Mouse (Mus musculus): Measurements from ENCODE around the gene Lmna. TPM values are rescaled to one million over a fixed set of nuclear protein-coding genes. Genes with fewer than 3 reads are reported as not detected.

Gene Lmna
- polyA plus RNA-seq, 1 experiment from 2014 or later: 133 TPM

DNA sequence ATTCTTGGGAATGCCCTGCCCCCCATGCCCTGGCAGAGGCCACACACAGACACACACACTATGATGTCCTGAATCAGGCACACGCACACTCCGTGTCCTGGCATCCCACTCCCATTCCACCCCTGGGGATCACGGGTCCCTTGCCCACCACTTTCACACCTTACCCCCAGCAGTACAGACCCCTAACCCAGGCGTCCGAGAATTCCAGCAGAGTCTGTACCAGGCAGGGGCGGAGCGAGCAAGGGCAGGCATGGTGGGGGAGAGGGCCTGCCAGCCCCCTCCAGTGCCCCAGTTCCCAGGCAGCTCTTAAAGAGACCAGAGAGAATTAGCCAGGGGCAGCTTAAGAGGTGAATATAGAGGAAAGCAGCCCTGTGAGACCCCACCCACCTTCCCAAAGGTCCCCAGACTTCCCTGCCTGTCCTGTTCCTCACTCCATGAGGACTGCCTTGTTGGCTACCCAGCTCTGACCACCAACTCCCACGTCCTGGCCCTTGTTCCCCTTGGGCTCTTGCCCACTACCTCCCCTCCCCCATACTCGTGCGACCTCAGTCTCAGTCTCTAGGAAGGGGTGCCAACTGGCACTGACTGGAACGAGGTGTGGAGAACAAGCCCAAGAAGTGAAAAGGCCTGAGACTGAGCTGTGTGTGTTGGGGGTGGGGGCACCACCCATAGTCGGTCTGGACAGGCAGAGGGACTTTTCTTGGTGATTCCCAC is 48.6 kb downstream of the Lmna start, which contains the start of gene Sema4a:
Gene Sema4a, minus strand, starts transcription at position 200 of the 714 bp plus-strand sequence.
- peaks cover 18% of the 10 kb centered on the region for H3K4me1 ChIP-seq (replicated peaks)
- no peak within 1 kb of the TSS for H3K27ac ChIP-seq (replicated peaks)
- H3K4me3 ChIP-seq (replicated peaks): no peak within 1 kb of the TSS
- H3K27me3 ChIP-seq: peaks cover 54% of the 10 kb centered on the region
- H3K9ac ChIP-seq: no peak within 1 kb of the TSS
- WGBS (ENCODE audit: insufficient replicate concordance): 44% methylated on average over 12 of the region's 12 CpGs
- H3K36me3 ChIP-seq (replicated peaks): no peaks in the 10 kb centered on the region
- no peak for ATAC-seq (ENCODE audit: insufficient read depth)
- no peaks in the 10 kb centered on the region for H3K9me3 ChIP-seq (replicated peaks)
- no peak within 1 kb of the TSS for H3K4me2 ChIP-seq

DNA sequence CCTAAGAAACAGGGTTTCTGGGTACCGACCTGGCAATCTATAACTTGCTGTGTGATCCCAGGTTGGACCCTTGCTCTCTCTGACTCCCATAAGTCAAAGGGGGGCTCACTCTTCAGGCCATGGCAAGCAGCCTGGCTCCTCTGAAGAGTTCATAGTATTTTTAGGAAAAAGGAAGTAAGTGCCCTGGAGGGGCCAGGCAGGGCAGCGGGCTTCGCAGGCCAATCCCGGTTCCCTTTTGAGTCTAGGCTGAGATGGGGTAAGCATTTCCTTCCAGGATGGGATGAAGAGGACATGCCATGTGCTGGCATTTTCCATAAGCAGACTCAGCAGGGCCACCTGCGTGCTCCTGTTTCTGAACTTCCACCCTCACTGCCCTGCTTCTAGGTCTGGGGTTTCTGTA is 49.7 kb downstream of the Lmna start:
- peaks cover 61% of the 10 kb centered on the region for H3K27me3 ChIP-seq
- WGBS (ENCODE audit: insufficient replicate concordance): 35% methylated on average over 5 of the region's 5 CpGs
- ATAC-seq (ENCODE audit: insufficient read depth): no peak
- no peak overlapping the region for H3K4me2 ChIP-seq
- no peaks in the 10 kb centered on the region for H3K9me3 ChIP-seq (replicated peaks)
- no peak overlapping the region for H3K9ac ChIP-seq
- no peak overlapping the region for H3K4me3 ChIP-seq (replicated peaks)
- peaks cover 23% of the 10 kb centered on the region for H3K4me1 ChIP-seq (replicated peaks)
- no peaks in the 10 kb centered on the region for H3K36me3 ChIP-seq (replicated peaks)
- no peak overlapping the region for H3K27ac ChIP-seq (replicated peaks)

DNA sequence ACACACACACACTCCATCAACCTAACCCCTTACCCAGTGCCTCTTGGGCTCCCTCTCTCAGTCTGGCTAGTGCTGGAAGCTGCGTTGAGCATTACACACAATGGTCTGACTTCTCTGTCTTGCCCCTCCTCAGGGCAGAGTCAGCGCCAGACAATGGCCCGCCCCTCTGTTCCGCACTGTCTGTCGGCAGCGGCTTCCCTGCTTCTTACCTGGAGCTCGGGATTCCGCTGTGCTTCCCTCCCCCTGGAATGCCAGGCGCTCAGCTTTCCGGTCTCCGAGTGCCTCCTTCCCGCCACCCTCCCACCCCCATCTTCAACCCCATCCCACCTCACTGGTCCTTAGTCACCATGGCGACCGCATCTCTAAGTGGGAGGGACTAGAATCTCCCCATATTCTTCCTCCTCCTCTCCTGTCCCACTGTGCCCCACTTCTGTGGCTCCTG is 51.0 kb downstream of the Lmna start:
- WGBS (ENCODE audit: insufficient replicate concordance): 4% methylated on average over 14 of the region's 14 CpGs
- peaks cover 66% of the 10 kb centered on the region for H3K27me3 ChIP-seq
- H3K36me3 ChIP-seq (replicated peaks): no peaks in the 10 kb centered on the region
- H3K9me3 ChIP-seq (replicated peaks): no peaks in the 10 kb centered on the region
- H3K9ac ChIP-seq: no peak overlapping the region
- no peak overlapping the region for H3K27ac ChIP-seq (replicated peaks)
- no peak for ATAC-seq (ENCODE audit: insufficient read depth)
- peaks cover 33% of the 10 kb centered on the region for H3K4me1 ChIP-seq (replicated peaks)
- H3K4me2 ChIP-seq: no peak overlapping the region
- no peak overlapping the region for H3K4me3 ChIP-seq (replicated peaks)

DNA sequence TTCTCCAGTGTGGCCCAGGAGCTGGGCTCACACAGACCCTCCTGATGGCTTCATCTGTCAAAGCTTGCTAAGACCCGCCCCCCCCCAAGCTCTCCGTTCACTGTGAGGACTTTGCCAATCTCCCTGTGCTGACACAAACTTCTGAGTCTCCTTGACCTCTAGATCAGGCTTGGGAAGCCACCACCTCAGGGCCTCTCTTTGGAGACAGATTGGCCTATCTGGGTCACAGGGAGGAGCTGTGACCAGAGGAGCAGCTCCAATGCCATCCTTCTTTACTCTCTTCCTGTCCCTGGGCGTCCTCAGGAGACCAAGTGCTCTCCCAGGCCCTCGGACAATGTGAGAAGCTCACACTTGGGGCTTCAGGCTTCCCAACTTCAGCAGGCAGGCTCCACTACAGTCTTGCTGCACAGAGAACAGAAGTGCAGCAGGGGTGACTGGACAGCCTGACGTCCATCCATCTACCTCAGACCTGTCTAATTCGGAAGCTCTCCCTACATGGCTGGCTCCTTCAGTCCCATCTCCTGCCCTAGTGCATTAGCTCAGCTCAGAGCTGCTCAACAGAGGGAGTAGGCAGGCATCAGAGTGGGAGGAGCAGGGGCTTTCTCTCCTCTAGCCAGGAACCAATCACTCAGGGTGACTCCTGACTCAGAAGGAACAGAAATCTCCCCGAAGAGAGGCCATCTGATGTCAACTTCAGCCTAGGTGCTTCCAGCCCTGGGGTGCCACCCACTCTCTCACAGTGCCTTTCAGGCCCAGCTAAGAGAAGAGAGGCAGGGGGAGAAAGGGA is 52.8 kb downstream of the Lmna start:
- 52% methylated on average over 7 of the region's 7 CpGs for WGBS (ENCODE audit: insufficient replicate concordance)
- no peak for ATAC-seq (ENCODE audit: insufficient read depth)
- Histone ChIP-seq H3K27ac (replicated peaks) (0 out of 2 replicates have a peak overlapping the region, but pooled peaks have one; percentile 38), H3K9ac (no peak overlapping the region), H3K4me2 (no peak overlapping the region), H3K27me3 (peaks cover 79% of the 10 kb centered on the region), H3K36me3 (replicated peaks) (no peaks in the 10 kb centered on the region), H3K4me3 (replicated peaks) (no peak overlapping the region), H3K4me1 (replicated peaks) (peaks cover 43% of the 10 kb centered on the region), H3K9me3 (replicated peaks) (no peaks in the 10 kb centered on the region)

DNA sequence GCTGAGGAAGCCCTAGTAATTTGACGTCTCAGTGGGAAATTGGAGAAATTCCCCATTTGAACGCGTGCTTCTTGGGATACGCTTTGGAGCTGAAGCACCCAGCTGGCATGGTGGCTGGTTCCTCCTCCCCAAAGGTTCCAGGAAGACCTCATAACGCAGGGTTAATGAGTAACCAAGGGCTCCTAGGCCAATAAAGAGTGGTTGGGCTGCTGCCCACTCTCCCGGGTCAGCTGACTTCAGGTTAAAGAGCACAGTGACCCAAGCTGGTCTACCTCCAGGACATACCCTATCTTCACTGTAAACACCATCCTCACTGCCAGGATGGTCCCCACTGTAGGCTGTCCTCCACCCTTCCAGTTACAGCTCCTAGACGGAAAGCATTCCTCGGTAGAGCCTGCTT is 53.4 kb downstream of the Lmna start:
- Histone ChIP-seq H3K4me3 (replicated peaks) (peak overlapping the region; percentile 38), H3K4me1 (replicated peaks) (peaks cover 43% of the 10 kb centered on the region), H3K4me2 (peak overlapping the region; percentile 53), H3K36me3 (replicated peaks) (no peaks in the 10 kb centered on the region; the same call in 1 of the 2 replicates), H3K9ac (0 out of 2 replicates have a peak overlapping the region, but pooled peaks have one; percentile 4), H3K27me3 (peaks cover 77% of the 10 kb centered on the region), H3K27ac (replicated peaks) (peak overlapping the region; percentile 70), H3K9me3 (replicated peaks) (no peaks in the 10 kb centered on the region)
- WGBS (ENCODE audit: insufficient replicate concordance): 60% methylated on average over 8 of the region's 8 CpGs
- peak; percentile 60 for ATAC-seq (ENCODE audit: insufficient read depth)

DNA sequence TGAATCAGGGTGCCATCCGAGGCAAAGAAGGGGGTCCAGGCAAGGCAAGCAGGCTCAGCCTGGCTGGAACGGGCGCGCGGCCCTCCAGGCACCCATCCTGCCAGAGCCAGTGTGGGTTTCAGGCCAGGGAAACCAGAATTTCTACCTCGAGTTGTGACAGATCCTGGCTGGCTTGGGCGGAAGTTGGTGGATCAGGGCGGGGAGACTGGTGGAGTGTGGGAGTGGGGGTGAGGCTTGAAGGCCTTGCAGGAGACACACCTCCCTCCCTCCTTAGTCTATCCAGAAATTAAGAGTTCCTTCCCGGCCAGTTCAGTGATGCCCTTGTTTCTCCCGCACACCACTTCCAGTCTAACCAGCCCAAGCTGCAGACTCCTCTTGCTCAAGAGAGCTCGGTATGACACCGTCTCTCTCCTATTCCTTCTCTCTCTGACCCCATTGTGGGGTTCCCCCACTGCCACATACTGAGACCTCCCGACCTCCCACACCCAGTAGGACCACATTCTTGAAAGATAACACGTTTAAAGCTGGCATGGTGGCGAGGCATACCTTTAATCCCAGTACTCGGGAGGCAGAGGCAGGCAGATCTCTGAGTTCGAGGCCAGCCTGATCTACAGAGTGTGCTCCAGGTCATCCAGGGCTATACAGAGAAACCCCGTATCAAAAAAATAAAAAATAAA is 54.0 kb downstream of the Lmna start:
- 59% methylated on average over 18 of the region's 18 CpGs for WGBS (ENCODE audit: insufficient replicate concordance)
- H3K9ac ChIP-seq: 0 out of 2 replicates have a peak overlapping the region, but pooled peaks have one; percentile 4

DNA sequence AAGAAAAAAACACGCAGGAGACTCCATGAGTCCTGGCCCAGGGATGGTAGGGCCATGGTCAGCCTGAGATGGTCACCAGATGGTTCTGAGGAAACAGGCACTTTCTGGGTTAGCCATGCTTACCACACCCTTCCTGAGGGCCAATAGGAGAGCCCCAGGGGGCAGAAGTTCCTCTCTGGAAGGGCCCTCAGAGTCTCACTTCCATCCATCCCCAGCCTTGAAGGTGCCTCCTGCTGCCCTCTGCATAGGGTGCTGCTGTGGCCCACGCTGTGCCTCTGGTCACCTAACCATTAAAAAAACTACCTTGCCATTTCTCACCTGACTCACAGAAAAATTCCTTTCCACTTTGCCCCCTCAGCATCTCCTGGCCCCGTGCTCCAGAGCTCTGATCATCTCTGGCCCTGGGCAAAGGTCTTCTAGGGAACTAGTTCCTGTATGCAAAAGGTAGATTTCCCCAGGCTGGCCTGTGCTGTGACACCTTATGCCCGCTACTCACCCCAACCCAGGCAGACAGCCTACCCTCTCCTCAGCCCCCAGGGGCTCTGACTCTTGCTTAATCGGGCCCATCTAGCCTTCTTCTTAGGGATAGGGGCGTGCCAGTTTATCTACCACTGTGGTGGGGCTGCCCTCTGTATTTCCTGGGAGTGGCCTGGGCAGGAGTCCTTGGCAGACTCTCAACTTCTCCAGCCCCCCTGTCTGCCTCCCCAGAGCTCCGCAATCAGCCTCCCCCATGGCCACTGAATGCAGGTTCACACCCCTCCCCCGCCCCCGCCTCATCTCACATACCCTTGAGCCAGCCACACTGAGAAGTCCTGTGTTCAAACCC is 54.8 kb downstream of the Lmna start:
- 32% methylated on average over 9 of the region's 9 CpGs for WGBS (ENCODE audit: insufficient replicate concordance)
- Histone ChIP-seq H3K9ac (no peak overlapping the region), H3K9me3 (replicated peaks) (no peaks in the 10 kb centered on the region), H3K4me2 (peak overlapping the region; percentile 53), H3K27ac (replicated peaks) (peak overlapping the region; percentile 70), H3K36me3 (replicated peaks) (no peaks in the 10 kb centered on the region; the same call in 1 of the 2 replicates), H3K4me1 (replicated peaks) (peaks cover 43% of the 10 kb centered on the region), H3K4me3 (replicated peaks) (peak overlapping the region; percentile 38), H3K27me3 (peaks cover 77% of the 10 kb centered on the region)
- peak; percentile 17 for ATAC-seq (ENCODE audit: insufficient read depth)

More for the DNA sequence above, 54.0 kb downstream of the Lmna start:
- Histone ChIP-seq H3K9me3 (replicated peaks) (no peaks in the 10 kb centered on the region), H3K4me3 (replicated peaks) (peak overlapping the region; percentile 38), H3K4me2 (peak overlapping the region; percentile 53), H3K27me3 (peaks cover 77% of the 10 kb centered on the region), H3K36me3 (replicated peaks) (no peaks in the 10 kb centered on the region; the same call in 1 of the 2 replicates), H3K4me1 (replicated peaks) (peaks cover 43% of the 10 kb centered on the region), H3K27ac (replicated peaks) (peak overlapping the region; percentile 70)
- ATAC-seq (ENCODE audit: insufficient read depth): 0 out of 2 replicates have a peak, but pooled peaks have one; percentile 25

DNA sequence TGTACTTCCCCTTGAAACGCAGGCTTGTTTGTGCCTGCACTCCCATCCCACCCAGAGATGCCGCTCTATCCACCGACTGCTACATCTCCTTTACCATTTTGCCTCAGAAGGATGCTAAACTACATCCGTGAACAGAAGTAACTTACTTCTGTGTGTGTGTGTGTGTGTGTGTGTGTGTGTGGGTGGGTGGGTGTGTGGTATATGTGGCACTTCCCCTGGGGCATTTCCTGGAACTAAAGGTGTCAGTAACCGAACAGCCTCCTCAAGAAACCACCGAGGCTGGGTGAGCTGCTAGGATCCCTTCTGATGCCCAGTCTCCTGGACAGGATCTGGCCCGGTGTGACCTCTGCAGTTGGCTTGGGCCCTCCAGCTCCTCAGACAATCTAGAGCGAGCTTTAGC is 55.8 kb downstream of the Lmna start:
- 40% methylated on average over 8 of the region's 8 CpGs for WGBS (ENCODE audit: insufficient replicate concordance)

DNA sequence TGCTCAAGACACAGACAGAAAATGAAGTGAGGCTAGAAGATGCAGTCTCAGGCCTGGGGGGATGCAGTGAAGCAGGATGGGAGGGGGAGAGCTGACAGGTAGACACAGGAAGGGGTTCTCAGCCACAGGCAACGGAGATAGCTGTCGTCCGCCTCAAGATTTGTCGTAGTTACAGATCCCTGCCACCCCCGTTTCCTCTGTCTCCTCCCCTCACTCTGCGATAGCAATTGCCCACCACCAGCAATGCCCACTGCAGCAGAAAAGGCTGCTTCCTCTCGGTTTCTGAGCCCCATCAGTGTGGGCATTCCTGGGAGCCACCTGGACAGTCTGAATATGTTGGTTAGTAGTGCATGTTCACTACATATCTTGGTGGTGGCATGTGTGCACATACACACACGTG is 56.4 kb downstream of the Lmna start:
- no peaks in the 10 kb centered on the region; the same call in 1 of the 2 replicates for H3K36me3 ChIP-seq (replicated peaks)
- H3K4me2 ChIP-seq: no peak overlapping the region
- H3K9me3 ChIP-seq (replicated peaks): no peaks in the 10 kb centered on the region
- H3K4me1 ChIP-seq (replicated peaks): peaks cover 46% of the 10 kb centered on the region
- H3K4me3 ChIP-seq (replicated peaks): no peak overlapping the region
- H3K9ac ChIP-seq: no peak overlapping the region
- H3K27ac ChIP-seq (replicated peaks): no peak overlapping the region
- peaks cover 76% of the 10 kb centered on the region for H3K27me3 ChIP-seq
- WGBS (ENCODE audit: insufficient replicate concordance): 18% methylated on average over 8 of the region's 8 CpGs
- no peak for ATAC-seq (ENCODE audit: insufficient read depth)

More for the DNA sequence above, 55.8 kb downstream of the Lmna start:
- no peak overlapping the region for H3K4me3 ChIP-seq (replicated peaks)
- no peaks in the 10 kb centered on the region; the same call in 1 of the 2 replicates for H3K36me3 ChIP-seq (replicated peaks)
- ATAC-seq (ENCODE audit: insufficient read depth): no peak
- H3K4me2 ChIP-seq: peak overlapping the region; percentile 53; the same call in 1 of the 2 replicates
- H3K9me3 ChIP-seq (replicated peaks): no peaks in the 10 kb centered on the region
- no peak overlapping the region; the same call in 1 of the 2 replicates for H3K27ac ChIP-seq (replicated peaks)
- peaks cover 79% of the 10 kb centered on the region for H3K27me3 ChIP-seq
- H3K9ac ChIP-seq: no peak overlapping the region
- peaks cover 48% of the 10 kb centered on the region for H3K4me1 ChIP-seq (replicated peaks)

DNA sequence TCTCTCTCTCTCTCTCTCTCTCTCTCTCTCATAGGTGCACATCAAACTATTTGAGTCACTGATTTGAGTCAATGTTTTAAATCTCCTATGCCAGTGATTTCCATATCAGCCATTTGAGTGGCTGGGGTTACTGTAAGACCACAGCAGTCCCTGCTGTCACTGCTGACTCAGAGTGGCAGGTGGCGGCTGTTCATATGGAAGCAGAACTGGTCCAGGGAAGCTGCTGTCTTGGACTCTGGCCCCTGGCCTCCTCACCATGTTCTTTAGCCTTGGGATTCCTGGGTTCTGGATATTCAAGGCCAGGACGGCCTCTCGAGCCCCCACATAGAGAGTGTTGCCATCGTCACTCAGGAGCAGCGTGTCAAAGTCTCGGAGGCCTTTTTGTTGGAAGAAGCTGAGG is 57.0 kb downstream of the Lmna start:
- no peak overlapping the region for H3K4me2 ChIP-seq
- no peak overlapping the region for H3K4me3 ChIP-seq (replicated peaks)
- no peaks in the 10 kb centered on the region for H3K9me3 ChIP-seq (replicated peaks)
- H3K4me1 ChIP-seq (replicated peaks): peaks cover 52% of the 10 kb centered on the region
- H3K27me3 ChIP-seq: peaks cover 71% of the 10 kb centered on the region
- H3K36me3 ChIP-seq (replicated peaks): peaks cover 2% of the 10 kb centered on the region; the same call in 1 of the 2 replicates
- no peak overlapping the region for H3K9ac ChIP-seq
- no peak for ATAC-seq (ENCODE audit: insufficient read depth)
- no peak overlapping the region for H3K27ac ChIP-seq (replicated peaks)
- 73% methylated on average over 6 of the region's 6 CpGs for WGBS (ENCODE audit: insufficient replicate concordance)

Data from liver, embryonic 15.5 days (tissue).